Mouse (Mus musculus) thymus, adult 2 months (tissue): ENCODE data around the gene Acot8.

Experiments used
- CTCF ChIP-seq: fragments of 200-500 bp; IDR thresholded peaks from 2 replicates; pipeline ENCODE4 v1.5.1; 2012; ENCODE audit warnings: mild to moderate bottlenecking, control low read depth, low read length, moderate library complexity, borderline replicate concordance; ENCODE audit not compliant: control insufficient read depth, poor library complexity, insufficient read depth; ENCODE audit errors: extremely low read depth
- POLR2A ChIP-seq: fragments of 200-500 bp; IDR thresholded peaks from 2 replicates; pipeline ENCODE4 v1.6.1; 2012; ENCODE audit warnings: mild to moderate bottlenecking, low read length, control low read depth, moderate library complexity; ENCODE audit not compliant: control insufficient read depth, poor library complexity, insufficient read depth; ENCODE audit errors: extremely low read depth

- TF ChIP-seq CTCF (no peak), POLR2A (no peak)
Observed at GRCm38 (mm10) chr2:164803921-164804313, 765 bp downstream of the Acot8 start.
